ENCODE assay signal across 12 mouse cellular contexts in the genomic region with DNA sequence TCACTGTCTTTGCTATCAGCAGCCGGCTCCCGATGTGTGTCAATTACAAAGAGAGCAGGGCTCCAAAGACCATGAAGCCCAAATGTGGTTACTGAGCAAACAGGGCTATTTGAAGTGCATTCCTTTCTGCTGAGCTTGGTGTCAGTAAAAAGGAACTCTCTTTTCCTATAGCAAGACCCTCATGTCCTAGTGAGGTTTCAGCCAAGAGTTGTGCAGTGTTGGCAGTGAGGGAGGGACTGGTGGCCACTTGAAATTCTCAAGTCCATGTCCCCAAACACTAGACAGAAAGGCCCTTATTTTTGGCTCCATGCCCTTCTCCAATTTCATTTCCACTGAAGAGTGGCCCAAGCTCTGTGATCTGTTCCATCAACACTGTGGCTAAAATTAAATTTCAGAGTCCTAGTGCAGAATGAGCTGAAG.
DNase-seq lines count a peak whose midpoint lies in the region; ATAC-seq lines count a peak whose summit lies in the region.
"Had no signal": no experiment of that assay in that cellular context is flagged by ENCODE, and none has a peak within 500 bp of the region (broad histone marks: within the 10 kb centered on the region; RNA-seq: fewer than 3 reads in every experiment).

No protein-coding gene starts in this region.

- H3K9me3 ChIP-seq in heart, embryonic 15.5 days (replicated peaks): no peaks in the 10 kb centered on the region
- H3K9me3 ChIP-seq in midbrain, embryonic 13.5 days: no peaks in the 10 kb centered on the region

- no peaks in the 10 kb centered on the region for H3K27me3 ChIP-seq in heart, embryonic 15.5 days
- H3K27me3 ChIP-seq in midbrain, embryonic 13.5 days: no peaks in the 10 kb centered on the region

- no peak overlapping the region for H3K4me3 ChIP-seq in heart, embryonic 15.5 days
- H3K4me3 ChIP-seq in midbrain, embryonic 13.5 days (replicated peaks): no peak overlapping the region

- H3K36me3 ChIP-seq in heart, embryonic 15.5 days: no peaks in the 10 kb centered on the region
- H3K36me3 ChIP-seq in midbrain, embryonic 13.5 days: no peaks in the 10 kb centered on the region

- no peak overlapping the region for H3K9ac ChIP-seq in heart, embryonic 15.5 days
- no peak overlapping the region for H3K9ac ChIP-seq in midbrain, embryonic 13.5 days (replicated peaks)

- peak; percentile 97 for ATAC-seq in heart, embryonic 15.5 days (replicated peaks; ENCODE audit: insufficient number of reproducible peaks, insufficient read depth, low FRiP score, low read depth)
- ATAC-seq in midbrain, embryonic 13.5 days: no peak
- ATAC-seq: midbrain, embryonic 16.5 days had no signal

- H3K4me1 ChIP-seq in heart, embryonic 15.5 days (replicated peaks): peaks cover 8% of the 10 kb centered on the region
- H3K4me1 ChIP-seq in midbrain, embryonic 13.5 days (replicated peaks): no peaks in the 10 kb centered on the region

- peak overlapping the region; percentile 86 for H3K27ac ChIP-seq in heart, embryonic 15.5 days
- H3K27ac ChIP-seq in midbrain, embryonic 13.5 days: no peak overlapping the region

- WGBS in heart, embryonic 15.5 days: 17% methylated on average over 2 of the region's 2 CpGs
- 75% methylated on average over 2 of the region's 2 CpGs for WGBS in midbrain, embryonic 13.5 days

- no peak overlapping the region for H3K4me2 ChIP-seq in heart, embryonic 15.5 days
- no peak overlapping the region for H3K4me2 ChIP-seq in midbrain, embryonic 13.5 days (replicated peaks)

- DNase-seq in MN1 (ENCODE audit: low spot score): peak; percentile 43
- peak; percentile 8 for DNase-seq in gastrocnemius, postnatal 10 days
- DNase-seq in lung, postnatal 14 days: peak; percentile 50
- no peak for DNase-seq in urinary bladder, adult 18-20 months (ENCODE audit: low spot score in 2 of 2)
- DNase-seq in kidney, postnatal 36 days: no peak
- DNase-seq: cerebellum, postnatal 14 days; kidney, adult 9 months; layer of hippocampus, adult 9-11 months; thymus, postnatal 25 days had no signal

Comparison
In these comparisons a context has a peak if more than half of its experiments do, and no peak if none do; other contexts are left out.
1. DNase-seq: peak in MN1 (single experiment), gastrocnemius, postnatal 10 days (single experiment) and lung, postnatal 14 days (single experiment); none in urinary bladder, adult 18-20 months (0 of 2) and kidney, postnatal 36 days (0 of 2).